Comparison of ENCODE assay signal across 8 mouse cellular contexts in the genomic region with DNA sequence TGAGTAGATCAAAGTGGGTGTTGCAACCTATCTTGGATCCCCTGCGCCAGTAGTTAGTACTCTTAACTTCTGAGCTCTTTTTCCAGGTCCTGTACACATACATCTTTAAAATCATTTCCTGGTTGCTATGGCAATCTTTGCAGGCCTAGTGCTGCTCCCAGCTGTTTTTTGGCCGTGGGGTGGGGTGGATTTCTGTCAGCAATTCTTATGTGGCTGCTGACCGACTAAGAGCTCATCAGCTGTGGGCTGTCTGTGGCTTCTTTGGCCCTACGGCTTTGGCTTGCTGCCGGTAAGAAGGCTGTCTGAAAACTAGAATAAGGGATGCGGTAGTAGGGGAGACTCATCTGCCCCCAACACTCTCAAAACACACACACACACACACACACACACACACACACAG. TPM values are rescaled to one million over a fixed set of nuclear protein-coding genes. Genes with fewer than 3 reads are reported as not detected.
A peak's percentile ranks its signal among the peaks of the same experiment; 100 is the strongest.
DNase-seq lines count a peak whose midpoint lies in the region; ATAC-seq and TF ChIP-seq lines count a peak whose summit lies in the region.

No protein-coding gene starts in this region.

- ATAC-seq in lung, embryonic 15.5 days (ENCODE audit: borderline replicate concordance, extremely low read depth, low FRiP score, low TSS enrichment) = no peak
- ATAC-seq in liver, embryonic 15.5 days (ENCODE audit: insufficient read depth) = no peak
- no peak for ATAC-seq in stomach, embryonic 15.5 days (ENCODE audit: insufficient read depth, low FRiP score, low read depth)

- H3K4me2 ChIP-seq in lung, embryonic 15.5 days = peak overlapping the region; percentile 68
- peak overlapping the region; percentile 72 for H3K4me2 ChIP-seq in liver, embryonic 15.5 days
- peak overlapping the region; percentile 61 for H3K4me2 ChIP-seq in stomach, embryonic 15.5 days

- TF ChIP-seq CTCF in cortical plate, adult 2 months (IDR thresholded peaks at IDR 0.05; ENCODE audit: extremely low read depth, insufficient read depth, low read length) = no peak

- 25% methylated on average over 6 of the region's 6 CpGs for WGBS in lung, embryonic 15.5 days
- 19% methylated on average over 6 of the region's 6 CpGs for WGBS in liver, embryonic 15.5 days (ENCODE audit: insufficient replicate concordance)
- 22% methylated on average over 6 of the region's 6 CpGs for WGBS in stomach, embryonic 15.5 days

- H3K4me3 ChIP-seq in lung, embryonic 15.5 days = peak overlapping the region; percentile 98
- peak overlapping the region; percentile 96; the same call in 1 of the 2 replicates for H3K4me3 ChIP-seq in cortical plate, adult 2 months (ENCODE audit: insufficient read depth, low read length)
- peak overlapping the region; percentile 92 for H3K4me3 ChIP-seq in liver, embryonic 15.5 days (replicated peaks)
- peak overlapping the region; percentile 88 for H3K4me3 ChIP-seq in stomach, embryonic 15.5 days (replicated peaks)

- peaks cover 20% of the 10 kb centered on the region for H3K4me1 ChIP-seq in lung, embryonic 15.5 days
- peaks cover 3% of the 10 kb centered on the region for H3K4me1 ChIP-seq in cortical plate, adult 2 months (ENCODE audit: control insufficient read depth, insufficient read depth, low read length)
- H3K4me1 ChIP-seq in liver, embryonic 15.5 days (replicated peaks) = peaks cover 38% of the 10 kb centered on the region
- peaks cover 11% of the 10 kb centered on the region; the same call in 1 of the 2 replicates for H3K4me1 ChIP-seq in stomach, embryonic 15.5 days

- H3K36me3 ChIP-seq in lung, embryonic 15.5 days = peaks cover 21% of the 10 kb centered on the region
- H3K36me3 ChIP-seq in liver, embryonic 15.5 days (replicated peaks) = peaks cover 22% of the 10 kb centered on the region
- H3K36me3 ChIP-seq in stomach, embryonic 15.5 days = peaks cover 19% of the 10 kb centered on the region

- no peak for TF ChIP-seq POLR2A in cortical plate, adult 2 months (IDR thresholded peaks at IDR 0.05; ENCODE audit: extremely low read depth, insufficient read depth, low read length)

- DNase-seq in lung, postnatal 14 days = no peak
- peak; percentile 51 for DNase-seq in heart, postnatal 4 days
- no peak for DNase-seq in cerebellum, postnatal 36 days
- DNase-seq in urinary bladder, postnatal 36 days (ENCODE audit: low spot score in 2 of 2) = no peak

- peak overlapping the region; percentile 86; the same call in 1 of the 2 replicates for H3K9ac ChIP-seq in lung, embryonic 15.5 days
- peak overlapping the region; percentile 89 for H3K9ac ChIP-seq in liver, embryonic 15.5 days
- H3K9ac ChIP-seq in stomach, embryonic 15.5 days = no peak overlapping the region

- H3K27me3 ChIP-seq in lung, embryonic 15.5 days = no peaks in the 10 kb centered on the region
- H3K27me3 ChIP-seq in liver, embryonic 15.5 days = no peaks in the 10 kb centered on the region
- H3K27me3 ChIP-seq in stomach, embryonic 15.5 days (replicated peaks) = no peaks in the 10 kb centered on the region

- no peaks in the 10 kb centered on the region for H3K9me3 ChIP-seq in lung, embryonic 15.5 days
- H3K9me3 ChIP-seq in liver, embryonic 15.5 days (replicated peaks) = no peaks in the 10 kb centered on the region
- no peaks in the 10 kb centered on the region for H3K9me3 ChIP-seq in stomach, embryonic 15.5 days

- H3K27ac ChIP-seq in lung, embryonic 15.5 days = peak overlapping the region; percentile 76
- H3K27ac ChIP-seq in cortical plate, adult 2 months (ENCODE audit: insufficient read depth, low read length) = no peak overlapping the region
- peak overlapping the region; percentile 84 for H3K27ac ChIP-seq in liver, embryonic 15.5 days (replicated peaks)
- peak overlapping the region; percentile 85; the same call in 1 of the 2 replicates for H3K27ac ChIP-seq in stomach, embryonic 15.5 days

RNA-seq across cellular contexts. Expression of gene Washc1, which starts 0.6 kb away (rescaled TPM):
- 36.8 and 37.4 TPM in 2 replicates for polyA plus RNA-seq in lung, embryonic 15.5 days (2015; fragmentation: Nextera tagmentation; extraction: Ambion mirVana)
- polyA plus RNA-seq in cortical plate, adult 2 months (2012; rRNA removed) = 48.6 and 50.0 TPM in 2 replicates
- 10 to 100 TPM; 25.1 to 26.7 TPM for total RNA-seq in heart, postnatal 4 days (2021)
- polyA plus RNA-seq in liver, embryonic 15.5 days (2015; fragmentation: Nextera tagmentation; extraction: Ambion mirVana) = 15.2 and 17.1 TPM in 2 replicates
- polyA plus RNA-seq in stomach, embryonic 15.5 days (2015; fragmentation: Nextera tagmentation; extraction: Ambion mirVana) = 33.3 and 37.8 TPM in 2 replicates

RNA-seq across cellular contexts. Expression of gene Ndufv2, which starts 9.4 kb away (rescaled TPM):
- polyA plus RNA-seq in lung, embryonic 15.5 days (2015; fragmentation: Nextera tagmentation; extraction: Ambion mirVana) = 306 and 313 TPM in 2 replicates
- polyA plus RNA-seq in cortical plate, adult 2 months (2012; rRNA removed) = 174 and 176 TPM in 2 replicates
- total RNA-seq in heart, postnatal 4 days (2021) = 100 to 1,000 TPM; 846 to 878 TPM
- 180 and 198 TPM in 2 replicates for polyA plus RNA-seq in liver, embryonic 15.5 days (2015; fragmentation: Nextera tagmentation; extraction: Ambion mirVana)
- polyA plus RNA-seq in stomach, embryonic 15.5 days (2015; fragmentation: Nextera tagmentation; extraction: Ambion mirVana) = 349 and 368 TPM in 2 replicates

RNA-seq across cellular contexts. Expression of gene Ddx11, which starts 12.6 kb away (rescaled TPM):
- polyA plus RNA-seq in lung, embryonic 15.5 days (2015; fragmentation: Nextera tagmentation; extraction: Ambion mirVana) = 22.6 and 28.7 TPM in 2 replicates
- polyA plus RNA-seq in cortical plate, adult 2 months (2012; rRNA removed) = 1.3 and 1.9 TPM in 2 replicates
- 1 to 10 TPM; 7.7 to 8.9 TPM for total RNA-seq in heart, postnatal 4 days (2021)
- 6.4 and 6.5 TPM in 2 replicates for polyA plus RNA-seq in liver, embryonic 15.5 days (2015; fragmentation: Nextera tagmentation; extraction: Ambion mirVana)
- 17.3 and 21.9 TPM in 2 replicates for polyA plus RNA-seq in stomach, embryonic 15.5 days (2015; fragmentation: Nextera tagmentation; extraction: Ambion mirVana)

RNA-seq across cellular contexts. Expression of gene Ankrd12, which starts 33.9 kb away (rescaled TPM):
- polyA plus RNA-seq in lung, embryonic 15.5 days (2015; fragmentation: Nextera tagmentation; extraction: Ambion mirVana) = 15.5 and 18.5 TPM in 2 replicates
- polyA plus RNA-seq in cortical plate, adult 2 months (2012; rRNA removed) = 23.9 and 25.1 TPM in 2 replicates
- 10 to 100 TPM; 14.1 to 16.2 TPM for total RNA-seq in heart, postnatal 4 days (2021)
- 6.8 and 8.8 TPM in 2 replicates for polyA plus RNA-seq in liver, embryonic 15.5 days (2015; fragmentation: Nextera tagmentation; extraction: Ambion mirVana)
- 29.0 and 29.9 TPM in 2 replicates for polyA plus RNA-seq in stomach, embryonic 15.5 days (2015; fragmentation: Nextera tagmentation; extraction: Ambion mirVana)
